Mouse (Mus musculus) heart, postnatal 0 days (tissue): Measurements from ENCODE around the gene Rps6ka4. TPM values are rescaled to one million over a fixed set of nuclear protein-coding genes. Genes with fewer than 3 reads are reported as not detected.

Experiments used
- ATAC-seq: fragments of 200-750 bp; cut with Nextera tagmentation; 2 replicates; pipeline ENCODE4 v1.8.0; 2017; ENCODE audit warnings: low read depth, moderate number of reproducible peaks, moderate library complexity; ENCODE audit not compliant: insufficient read depth
- DNase-seq: peaks from one replicate; pipeline ENCODE4 v3.0.0-alpha.2; 2016; ENCODE audit warnings: low spot score
- H3K27ac ChIP-seq: fragments of 300-500 bp; sonication (generic); 2 replicates; pipeline ENCODE4 v1.5.1; 2014; ENCODE audit warnings: low read depth, mild to moderate bottlenecking
- H3K27me3 ChIP-seq: fragments of 300-500 bp; sonication (generic); 2 replicates; pipeline ENCODE4 v1.6.1; 2014; ENCODE audit warnings: low read length, mixed read lengths; ENCODE audit not compliant: control insufficient read depth, insufficient read depth
- H3K36me3 ChIP-seq: fragments of 300-500 bp; sonication (generic); replicated peaks from 2 replicates; pipeline ENCODE4 v1.6.1; 2014; ENCODE audit warnings: low read length, mixed read lengths; ENCODE audit not compliant: control insufficient read depth, insufficient read depth
- H3K4me1 ChIP-seq: fragments of 300-500 bp; sonication (generic); 2 replicates; pipeline ENCODE4 v1.6.1; 2014; ENCODE audit warnings: antibody characterized with exemption; ENCODE audit not compliant: control insufficient read depth, insufficient read depth
- H3K4me2 ChIP-seq: fragments of 300-500 bp; sonication (generic); 2 replicates; pipeline ENCODE4 v1.6.1; 2014; ENCODE audit warnings: low read depth, mild to moderate bottlenecking, low read length, moderate library complexity
- H3K4me3 ChIP-seq: fragments of 300-500 bp; sonication (generic); 2 replicates; pipeline ENCODE4 v1.5.1; 2014; ENCODE audit warnings: low read depth, low read length
- H3K9ac ChIP-seq: fragments of 300-500 bp; sonication (generic); replicated peaks from 2 replicates; pipeline ENCODE4 v1.6.1; 2014; ENCODE audit warnings: low read depth, low read length, mixed read lengths
- H3K9me3 ChIP-seq: fragments of 300-500 bp; sonication (generic); replicated peaks from 2 replicates; pipeline ENCODE4 v1.6.1; 2016; ENCODE audit warnings: low read length; ENCODE audit not compliant: control insufficient read depth
- CTCF ChIP-seq: IDR thresholded peaks from 2 replicates; pipeline ENCODE4 v1.5.1; 2016; ENCODE audit warnings: antibody characterized with exemption, control low read depth, low read depth
- EP300 ChIP-seq: IDR thresholded peaks from 2 replicates; pipeline ENCODE4 v1.6.1; 2016; ENCODE audit warnings: antibody characterized with exemption, low read depth
- WGBS: fragments of 180-500 bp; shearing (Covaris S2); extraction: QIAGEN DNeasy Blood & Tissue Kit; methylation state at CpG from one replicate; pipeline ENCODE4 v1.1.7; 2014; 5-methylcytosine and 5-hydroxymethylcytosine counted together
- polyA plus RNA-seq: library from polyadenylated mRNA; unstranded; fragments of >200 nt; fragmentation: Nextera tagmentation; extraction: Ambion mirVana; gene quantifications from 2 replicates; pipeline ENCODE4 v1.2.1, GENCODE M21; 2015
- total RNA-seq: library from RNA; depleted of rRNA; stranded (reverse); fragments of >200 nt; gene quantifications from 2 replicates; pipeline ENCODE4 v1.2.3, GENCODE M21; 2014; ENCODE audit warnings: low replicate concordance; rRNA removed

Rps6ka4 gene
- total RNA-seq (16.6 and 30.3 TPM in 2 replicates), polyA plus RNA-seq (12.4 and 13.4 TPM in 2 replicates)

- Histone ChIP-seq H3K9ac (peak within 1 kb of the TSS; percentile 61), H3K27me3 (peaks cover 8% of the 10 kb centered on the region), H3K4me1 (peaks cover 15% of the 10 kb centered on the region; the same call in 1 of the 2 replicates), H3K27ac (peak within 1 kb of the TSS; percentile 2; the same call in 1 of the 2 replicates), H3K9me3 (no peaks in the 10 kb centered on the region), H3K4me2 (peak within 1 kb of the TSS; percentile 89), H3K36me3 (peaks cover 23% of the 10 kb centered on the region), H3K4me3 (peak within 1 kb of the TSS; percentile 73)
- WGBS, result 2% methylated on average over 42 of the region's 44 CpGs
- DNase-seq (peak; percentile 75), ATAC-seq (peak; percentile 87)
- no peak for TF ChIP-seq CTCF
- TF ChIP-seq EP300, result no peak
These were observed at the start of gene Rps6ka4 for GRCm38 (mm10) chr19:6840475-6841291. Rps6ka4 (minus strand) TSS chr19:6840636.

DNA sequence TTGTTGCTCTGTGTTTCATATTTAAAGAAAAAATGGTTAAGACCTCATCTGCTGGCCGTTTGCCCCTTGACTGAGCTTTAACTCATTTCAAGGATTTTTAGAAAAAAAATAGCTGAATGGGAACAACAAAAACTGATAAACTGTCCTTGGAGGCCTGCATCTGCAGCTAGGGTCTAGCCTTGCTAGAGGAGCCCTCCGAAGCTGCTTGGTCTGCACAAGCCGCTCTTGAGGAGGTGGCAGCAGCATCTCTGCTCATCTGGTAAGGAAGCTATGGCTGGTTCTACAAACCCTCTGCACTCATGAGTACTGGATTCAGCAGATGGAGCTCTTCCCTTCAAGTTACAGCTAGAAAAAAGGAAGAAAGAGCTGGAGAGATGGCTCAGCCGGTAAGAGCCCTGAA lies 37.5 kb upstream of the Rps6ka4 start:
- WGBS, result 83% methylated on average over 4 of the region's 4 CpGs
- Histone ChIP-seq H3K4me3 (no peak overlapping the region), H3K4me1 (no peaks in the 10 kb centered on the region), H3K27ac (no peak overlapping the region), H3K9me3 (no peaks in the 10 kb centered on the region), H3K36me3 (no peaks in the 10 kb centered on the region), H3K27me3 (no peaks in the 10 kb centered on the region), H3K4me2 (no peak overlapping the region), H3K9ac (no peak overlapping the region)
- TF ChIP-seq CTCF (no peak), EP300 (no peak)
- ATAC-seq (no peak), DNase-seq (no peak)

DNA sequence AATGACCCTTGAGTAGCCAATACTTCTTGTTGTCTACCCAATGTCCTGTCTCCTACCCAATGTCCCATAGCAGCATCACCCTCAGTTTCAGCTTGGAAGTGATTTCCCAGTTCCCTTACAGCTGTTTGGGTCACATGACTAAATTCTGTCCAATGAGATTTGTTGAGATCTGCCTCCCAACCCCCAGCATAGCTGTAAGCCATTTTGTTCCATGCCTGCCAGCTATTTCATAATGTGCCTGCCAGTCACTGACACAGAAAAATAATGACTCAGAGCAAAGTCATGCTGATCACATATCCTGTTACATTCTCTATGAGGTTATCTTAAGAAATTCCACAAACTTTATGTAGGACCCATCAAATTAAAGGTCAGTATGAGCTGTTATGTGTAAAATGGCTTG lies 36.4 kb upstream of the Rps6ka4 start:
- Histone ChIP-seq H3K36me3 (no peaks in the 10 kb centered on the region), H3K9ac (no peak overlapping the region), H3K27me3 (no peaks in the 10 kb centered on the region), H3K4me1 (no peaks in the 10 kb centered on the region), H3K27ac (no peak overlapping the region), H3K9me3 (no peaks in the 10 kb centered on the region), H3K4me3 (no peak overlapping the region), H3K4me2 (no peak overlapping the region)
- DNase-seq (no peak), ATAC-seq (no peak)
- no peak for TF ChIP-seq EP300
- no peak for TF ChIP-seq CTCF

DNA sequence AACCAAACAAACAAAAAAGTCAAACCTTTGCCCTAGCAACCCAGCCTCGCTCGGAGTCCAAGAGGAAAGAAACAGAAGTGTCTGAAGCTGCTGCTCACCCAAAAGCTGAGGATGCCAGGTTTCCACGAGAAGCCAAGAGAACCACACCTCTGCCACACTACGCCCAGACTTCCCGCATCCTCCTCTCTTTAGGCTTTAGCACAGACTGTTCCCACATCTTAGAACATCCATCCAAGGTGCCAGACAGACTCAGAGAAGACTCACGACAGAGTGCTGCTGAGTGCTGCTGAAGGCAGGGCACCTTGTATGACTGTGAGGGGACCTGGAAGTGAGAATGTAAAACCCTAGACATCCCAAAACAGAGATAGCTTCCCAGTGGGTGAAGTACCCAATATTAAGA lies 35.4 kb upstream of the Rps6ka4 start:
- no peak for ATAC-seq
- WGBS, result 78% methylated on average over 6 of the region's 6 CpGs

GRCm38 (mm10) chr19:6874257-6874656 lies 33.8 kb upstream of the Rps6ka4 start:
- WGBS, result 76% methylated on average over 1 of the region's 1 CpGs

More for the DNA sequence above, 35.4 kb upstream of the Rps6ka4 start:
- Histone ChIP-seq H3K36me3 (no peaks in the 10 kb centered on the region), H3K9me3 (no peaks in the 10 kb centered on the region), H3K27ac (no peak overlapping the region), H3K4me3 (no peak overlapping the region), H3K4me2 (no peak overlapping the region), H3K27me3 (no peaks in the 10 kb centered on the region), H3K4me1 (no peaks in the 10 kb centered on the region), H3K9ac (no peak overlapping the region)
- no peak for DNase-seq
- TF ChIP-seq EP300 (no peak), CTCF (no peak)

GRCm38 (mm10) chr19:6872701-6873100 lies 32.3 kb upstream of the Rps6ka4 start:
- no peak overlapping the region for H3K9ac ChIP-seq

More at GRCm38 (mm10) chr19:6874257-6874656, 33.8 kb upstream of the Rps6ka4 start:
- no peak for TF ChIP-seq EP300
- no peak for TF ChIP-seq CTCF
- no peaks in the 10 kb centered on the region for H3K36me3 ChIP-seq
- no peak overlapping the region for H3K9ac ChIP-seq
- no peak overlapping the region for H3K4me3 ChIP-seq
- no peak overlapping the region for H3K4me2 ChIP-seq
- H3K27me3 ChIP-seq, result no peaks in the 10 kb centered on the region
- H3K9me3 ChIP-seq, result no peaks in the 10 kb centered on the region
- no peak overlapping the region for H3K27ac ChIP-seq
- no peaks in the 10 kb centered on the region for H3K4me1 ChIP-seq
- ATAC-seq (no peak), DNase-seq (no peak)

More at GRCm38 (mm10) chr19:6872701-6873100, 32.3 kb upstream of the Rps6ka4 start:
- Histone ChIP-seq H3K4me1 (no peaks in the 10 kb centered on the region), H3K4me2 (no peak overlapping the region), H3K4me3 (no peak overlapping the region), H3K27me3 (no peaks in the 10 kb centered on the region), H3K36me3 (no peaks in the 10 kb centered on the region), H3K27ac (no peak overlapping the region), H3K9me3 (no peaks in the 10 kb centered on the region)
- DNase-seq (no peak), ATAC-seq (no peak)
- 64% methylated on average over 3 of the region's 3 CpGs for WGBS
- TF ChIP-seq EP300 (no peak), CTCF (no peak)
